In genomic region chr7:4996003-4996895, GRCm38 (mm10) we compare ENCODE assay signal across 8 mouse cellular contexts. TPM values are rescaled to one million over a fixed set of nuclear protein-coding genes. Genes with fewer than 3 reads are reported as not detected.
DNase-seq lines count a peak whose midpoint lies in the region; ATAC-seq lines count a peak whose summit lies in the region.

Gene Zfp579 (minus strand): TSS chr7:4996158.

- peaks cover 31% of the 10 kb centered on the region for H3K9me3 ChIP-seq in embryonic facial prominence, embryonic 10.5 days
- H3K9me3 ChIP-seq in limb, embryonic 12.5 days = peaks cover 15% of the 10 kb centered on the region
- H3K9me3 ChIP-seq in midbrain, embryonic 14.5 days (ENCODE audit: control insufficient read depth, low read length) = no peaks in the 10 kb centered on the region

- peak within 1 kb of the TSS; percentile 77 for H3K4me3 ChIP-seq in embryonic facial prominence, embryonic 10.5 days
- H3K4me3 ChIP-seq in limb, embryonic 12.5 days (replicated peaks) = peak within 1 kb of the TSS; percentile 59
- H3K4me3 ChIP-seq in midbrain, embryonic 14.5 days (replicated peaks; ENCODE audit: low read depth, low read length) = peak within 1 kb of the TSS; percentile 81

- DNase-seq in spleen, adult 18-20 months = peak; percentile 61 to 70
- no peak for DNase-seq in spleen, adult 12 weeks (ENCODE audit: low spot score)
- DNase-seq in embryonic facial prominence, embryonic 10.5 days (ENCODE audit: low spot score) = peak; percentile 94
- peak; percentile 92 to 93 for DNase-seq in heart, adult 18-20 months
- DNase-seq in kidney, adult 18-20 months = peak; percentile 89
- DNase-seq in midbrain, embryonic 14.5 days = peak; percentile 95
- peak; percentile 39 to 82 for DNase-seq in spleen, postnatal 10 days (ENCODE audit: low spot score in 2 of 2)

- peak within 1 kb of the TSS; percentile 83 for H3K4me2 ChIP-seq in limb, embryonic 12.5 days
- peak within 1 kb of the TSS; percentile 94 for H3K4me2 ChIP-seq in midbrain, embryonic 14.5 days (ENCODE audit: low read length)

- peaks cover 36% of the 10 kb centered on the region for H3K27me3 ChIP-seq in embryonic facial prominence, embryonic 10.5 days (replicated peaks; ENCODE audit: low read depth, poor library complexity, severe bottlenecking)
- peaks cover 33% of the 10 kb centered on the region for H3K27me3 ChIP-seq in limb, embryonic 12.5 days
- no peaks in the 10 kb centered on the region for H3K27me3 ChIP-seq in midbrain, embryonic 14.5 days (ENCODE audit: control insufficient read depth, insufficient read depth, low read length)

- peak within 1 kb of the TSS; percentile 87 for H3K27ac ChIP-seq in embryonic facial prominence, embryonic 10.5 days (replicated peaks)
- H3K27ac ChIP-seq in limb, embryonic 12.5 days = 0 out of 2 replicates have a peak within 1 kb of the TSS, but pooled peaks have one; percentile 45
- H3K27ac ChIP-seq in midbrain, embryonic 14.5 days (replicated peaks; ENCODE audit: low read depth, low read length) = peak within 1 kb of the TSS; percentile 89

- peaks cover 35% of the 10 kb centered on the region for H3K4me1 ChIP-seq in embryonic facial prominence, embryonic 10.5 days
- peaks cover 25% of the 10 kb centered on the region for H3K4me1 ChIP-seq in limb, embryonic 12.5 days (replicated peaks)
- peaks cover 22% of the 10 kb centered on the region for H3K4me1 ChIP-seq in midbrain, embryonic 14.5 days (ENCODE audit: control insufficient read depth, insufficient read depth, low read length)

- H3K36me3 ChIP-seq in embryonic facial prominence, embryonic 10.5 days (replicated peaks) = peaks cover 34% of the 10 kb centered on the region
- peaks cover 31% of the 10 kb centered on the region for H3K36me3 ChIP-seq in limb, embryonic 12.5 days
- peaks cover 31% of the 10 kb centered on the region for H3K36me3 ChIP-seq in midbrain, embryonic 14.5 days (ENCODE audit: control insufficient read depth, insufficient read depth, low read length)

- 5% methylated on average over 21 of the region's 26 CpGs for WGBS in embryonic facial prominence, embryonic 10.5 days
- WGBS in limb, embryonic 12.5 days = 5% methylated on average over 24 of the region's 26 CpGs
- WGBS in midbrain, embryonic 14.5 days = 2% methylated on average over 23 of the region's 26 CpGs

- H3K9ac ChIP-seq in limb, embryonic 12.5 days (replicated peaks) = peak within 1 kb of the TSS; percentile 74
- H3K9ac ChIP-seq in midbrain, embryonic 14.5 days (replicated peaks; ENCODE audit: low read length) = peak within 1 kb of the TSS; percentile 94

- peak; percentile 75 for ATAC-seq in limb, embryonic 12.5 days (ENCODE audit: insufficient number of reproducible peaks, insufficient read depth, low FRiP score, low TSS enrichment, low read depth)
- peak; percentile 91 for ATAC-seq in midbrain, embryonic 14.5 days (ENCODE audit: low FRiP score, low TSS enrichment)

RNA-seq across cellular contexts. Expression of gene Zfp579, which starts in this region (rescaled TPM):
- polyA plus RNA-seq in embryonic facial prominence, embryonic 10.5 days (2016; fragmentation: Nextera tagmentation; extraction: Ambion mirVana) = 24.8 and 29.3 TPM in 2 replicates
- total RNA-seq in heart, adult 18-20 months (2021) = 10 to 100 TPM; 11.0 to 12.6 TPM
- 34.0 and 39.9 TPM in 2 replicates for polyA plus RNA-seq in limb, embryonic 12.5 days (2016; fragmentation: Nextera tagmentation; extraction: Ambion mirVana)
- 69.3 and 76.5 TPM in 2 replicates for polyA plus RNA-seq in midbrain, embryonic 14.5 days (2014; fragmentation: Nextera tagmentation; extraction: Ambion mirVana)
